ENCODE assay signal across 11 mouse cellular contexts in the genomic region with DNA sequence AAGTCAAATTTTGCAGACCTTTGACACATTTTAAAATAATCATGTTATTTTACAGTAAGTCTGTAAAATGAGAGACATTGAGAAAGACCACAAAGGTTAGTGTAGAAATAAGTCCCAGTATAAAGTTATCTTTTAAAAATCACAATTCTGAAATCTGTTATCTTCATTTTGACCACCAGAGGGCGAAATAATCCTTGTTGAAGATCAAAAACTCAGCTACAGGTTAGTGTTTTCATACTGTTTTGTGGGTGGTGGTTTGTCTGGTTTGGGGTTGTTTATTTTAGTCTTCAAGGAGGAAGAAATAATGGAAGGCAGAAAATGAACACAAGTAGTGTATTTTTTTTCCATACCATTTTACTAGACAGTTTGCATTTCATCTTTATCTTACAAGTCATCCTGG.
DNase-seq lines count a peak whose midpoint lies in the region; ATAC-seq and TF ChIP-seq lines count a peak whose summit lies in the region.
"Had no signal": no experiment of that assay in that cellular context is flagged by ENCODE, and none has a peak within 500 bp of the region (broad histone marks: within the 10 kb centered on the region; RNA-seq: fewer than 3 reads in every experiment).

No protein-coding gene starts in this region.

- no peak overlapping the region for H3K27ac ChIP-seq in hindbrain, embryonic 16.5 days (ENCODE audit: low read depth, low read length)
- H3K27ac ChIP-seq in hindbrain, embryonic 12.5 days = no peak overlapping the region
- no peak overlapping the region for H3K27ac ChIP-seq in MEL (ENCODE audit: control insufficient read depth, low read depth, low read length)
- H3K27ac ChIP-seq in forebrain, embryonic 10.5 days = no peak overlapping the region
- H3K27ac ChIP-seq: heart, embryonic 15.5 days; liver, embryonic 15.5 days had no signal

- no peak overlapping the region for H3K4me2 ChIP-seq in hindbrain, embryonic 16.5 days (ENCODE audit: low read length)
- no peak overlapping the region for H3K4me2 ChIP-seq in hindbrain, embryonic 12.5 days (replicated peaks)
- H3K4me2 ChIP-seq: heart, embryonic 15.5 days; liver, embryonic 15.5 days had no signal

- H3K4me1 ChIP-seq in hindbrain, embryonic 16.5 days (ENCODE audit: control insufficient read depth, insufficient read depth, low read depth, low read length) = no peaks in the 10 kb centered on the region
- no peaks in the 10 kb centered on the region for H3K4me1 ChIP-seq in hindbrain, embryonic 12.5 days
- no peaks in the 10 kb centered on the region for H3K4me1 ChIP-seq in MEL (ENCODE audit: control insufficient read depth in 1 of 2, insufficient read depth in 2 of 2, low read length in 2 of 2)
- no peaks in the 10 kb centered on the region for H3K4me1 ChIP-seq in forebrain, embryonic 10.5 days
- H3K4me1 ChIP-seq: heart, embryonic 15.5 days; liver, embryonic 15.5 days had no signal

- no peak overlapping the region for H3K4me3 ChIP-seq in hindbrain, embryonic 16.5 days (ENCODE audit: low read length)
- no peak overlapping the region for H3K4me3 ChIP-seq in hindbrain, embryonic 12.5 days
- no peak overlapping the region for H3K4me3 ChIP-seq in MEL (ENCODE audit: control insufficient read depth in 1 of 2, insufficient read depth in 1 of 2, low read depth in 2 of 2, low read length in 2 of 2)
- no peak overlapping the region for H3K4me3 ChIP-seq in forebrain, embryonic 10.5 days
- H3K4me3 ChIP-seq: heart, embryonic 15.5 days; liver, embryonic 15.5 days had no signal

- H3K36me3 ChIP-seq in hindbrain, embryonic 16.5 days (ENCODE audit: control insufficient read depth, insufficient read depth, low read length) = no peaks in the 10 kb centered on the region
- no peaks in the 10 kb centered on the region for H3K36me3 ChIP-seq in hindbrain, embryonic 12.5 days
- H3K36me3 ChIP-seq in MEL (ENCODE audit: control insufficient read depth in 1 of 2, insufficient read depth in 2 of 2, low read length in 2 of 2) = no peaks in the 10 kb centered on the region
- H3K36me3 ChIP-seq in forebrain, embryonic 10.5 days (replicated peaks) = no peaks in the 10 kb centered on the region
- H3K36me3 ChIP-seq: heart, embryonic 15.5 days; liver, embryonic 15.5 days had no signal

- TF ChIP-seq POLR2A in MEL (IDR thresholded peaks at IDR 0.05; ENCODE audit: control insufficient read depth in 1 of 2, insufficient read depth in 1 of 2, low read depth in 1 of 2, low read length in 2 of 2, poor library complexity in 1 of 2) = no peak

- peak; percentile 51 for TF ChIP-seq RAD21 in MEL (IDR thresholded peaks at IDR 0.05; ENCODE audit: low read depth, low read length)

- TF ChIP-seq EP300 in MEL (IDR thresholded peaks at IDR 0.05; ENCODE audit: low read depth in 1 of 2, low read length in 2 of 2) = no peak

- peak in 2 of 3 experiments; percentile 8 to 43; a peak in 2 of 6 replicates for TF ChIP-seq CTCF in MEL (IDR thresholded peaks at IDR 0.05 in 2 of 3, conservative IDR thresholded peaks at IDR 0.05 in 1 of 3; ENCODE audit: control insufficient read depth in 1 of 3, insufficient read depth in 1 of 3, low read depth in 2 of 3, low read length in 3 of 3, poor library complexity in 1 of 3, severe bottlenecking in 1 of 3)

- ATAC-seq in hindbrain, embryonic 16.5 days = peak; percentile 58
- ATAC-seq in hindbrain, embryonic 12.5 days (ENCODE audit: low FRiP score) = no peak

- no peaks in the 10 kb centered on the region for H3K79me2 ChIP-seq in MEL (ENCODE audit: control insufficient read depth, insufficient read depth, low read length, poor library complexity)

- no peaks in the 10 kb centered on the region for H3K27me3 ChIP-seq in hindbrain, embryonic 16.5 days (replicated peaks; ENCODE audit: control insufficient read depth, insufficient read depth, low read length)
- no peaks in the 10 kb centered on the region for H3K27me3 ChIP-seq in hindbrain, embryonic 12.5 days
- no peaks in the 10 kb centered on the region for H3K27me3 ChIP-seq in MEL (ENCODE audit: control insufficient read depth in 1 of 2, insufficient read depth in 2 of 2, low read length in 2 of 2)
- H3K27me3 ChIP-seq in forebrain, embryonic 10.5 days (ENCODE audit: poor library complexity, severe bottlenecking) = no peaks in the 10 kb centered on the region
- H3K27me3 ChIP-seq: heart, embryonic 15.5 days; liver, embryonic 15.5 days had no signal

- no peaks in the 10 kb centered on the region for H3K9me3 ChIP-seq in hindbrain, embryonic 16.5 days (ENCODE audit: control insufficient read depth, low read length)
- H3K9me3 ChIP-seq in hindbrain, embryonic 12.5 days (replicated peaks) = no peaks in the 10 kb centered on the region
- H3K9me3 ChIP-seq in MEL (replicated peaks; ENCODE audit: insufficient read depth, low read length) = no peaks in the 10 kb centered on the region
- H3K9me3 ChIP-seq in forebrain, embryonic 10.5 days = no peaks in the 10 kb centered on the region
- H3K9me3 ChIP-seq: heart, embryonic 15.5 days; liver, embryonic 15.5 days had no signal

- DNase-seq in 3T3-L1 (ENCODE audit: low read depth, low spot score) (peak; percentile 71), MEL (ENCODE audit: low read depth, low spot score) (peak; percentile 34)
- DNase-seq in forelimb bud, embryonic 11.5 days (ENCODE audit: low read depth, low spot score) = peak; percentile 49
- no peak for DNase-seq in heart, adult 8-10 months (ENCODE audit: low spot score)
- DNase-seq in adrenal gland, postnatal 25 days = no peak
- DNase-seq in forebrain, embryonic 10.5 days (ENCODE audit: extremely low spot score, low spot score) = no peak
- DNase-seq: adrenal gland, adult 2 months had no signal

- no peak overlapping the region for H3K9ac ChIP-seq in hindbrain, embryonic 16.5 days (ENCODE audit: low read depth, low read length)
- H3K9ac ChIP-seq in hindbrain, embryonic 12.5 days = no peak overlapping the region
- no peak overlapping the region for H3K9ac ChIP-seq in MEL (ENCODE audit: control insufficient read depth, low read depth, low read length, poor library complexity, severe bottlenecking)
- H3K9ac ChIP-seq: heart, embryonic 15.5 days; liver, embryonic 15.5 days had no signal

- 2% methylated on average over 1 of the region's 1 CpGs for WGBS in hindbrain, embryonic 16.5 days
- 0% methylated on average over 1 of the region's 1 CpGs for WGBS in hindbrain, embryonic 12.5 days
- WGBS in forebrain, embryonic 10.5 days = 0% methylated on average over 1 of the region's 1 CpGs

TF ChIP-seq in MEL, 35 proteins besides CTCF, POLR2A, EP300 and RAD21:
- TF ChIP-seq POLR2AphosphoS2 (IDR thresholded peaks at IDR 0.05; ENCODE audit: low read length) = no peak
- TF ChIP-seq ZNF384 (IDR thresholded peaks at IDR 0.05; ENCODE audit: low read depth, low read length) = no peak
- peak; percentile 31; the same call in 1 of the 2 replicates for TF ChIP-seq SMC3 (IDR thresholded peaks at IDR 0.05; ENCODE audit: low read depth, low read length)

Comparison
In these comparisons a context has a peak if more than half of its experiments do, and no peak if none do; other contexts are left out.
1. DNase-seq: peak in 3T3-L1 (single experiment), MEL (single experiment) and forelimb bud, embryonic 11.5 days (single experiment); none in heart, adult 8-10 months (single experiment), adrenal gland, postnatal 25 days (single experiment) and forebrain, embryonic 10.5 days (single experiment).